Mouse (Mus musculus) embryo, embryonic 10 days (tissue): ENCODE results near the gene Myo3b.

ENCODE experiments used
- DNase-seq: peaks from one replicate; pipeline ENCODE4 v3.0.0-alpha.2; 2015; ENCODE audit warnings: low spot score

Gene Myo3b

DNA sequence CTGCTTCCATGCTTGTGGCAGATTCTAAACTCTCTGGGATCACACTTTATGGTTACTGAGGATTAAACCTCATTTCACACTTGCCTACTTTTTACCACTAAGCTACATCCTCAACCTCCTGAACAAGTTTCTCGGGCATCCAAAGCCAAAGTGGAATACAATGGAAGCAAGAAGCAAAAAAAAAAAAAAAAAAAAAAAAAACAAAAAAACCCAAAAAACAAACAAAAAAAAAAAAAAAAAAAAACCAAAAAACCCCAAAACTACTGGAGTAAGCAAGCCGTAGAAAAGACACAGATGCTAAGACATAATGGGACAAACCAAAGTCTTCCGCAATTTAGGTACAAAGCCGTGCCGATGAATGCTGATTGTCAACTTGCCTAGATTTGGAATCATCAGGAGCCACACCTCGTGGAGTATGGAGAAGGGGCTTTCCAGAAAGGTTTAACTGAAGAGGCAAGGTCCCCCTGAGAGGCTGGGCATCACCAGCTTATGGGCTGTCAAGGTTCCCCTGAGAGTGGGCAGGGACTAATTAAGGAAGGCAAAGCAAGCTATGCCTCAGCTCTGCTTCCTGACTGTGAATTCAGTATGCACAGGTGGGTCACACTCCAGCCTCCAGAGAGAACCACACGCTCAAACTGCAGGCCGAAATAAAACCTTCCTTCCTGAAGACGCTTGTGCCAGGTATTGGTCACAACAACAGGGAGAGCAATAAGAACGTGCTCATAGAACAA lies 313.7 kb downstream of the Myo3b start:
- DNase-seq = no peak

DNA sequence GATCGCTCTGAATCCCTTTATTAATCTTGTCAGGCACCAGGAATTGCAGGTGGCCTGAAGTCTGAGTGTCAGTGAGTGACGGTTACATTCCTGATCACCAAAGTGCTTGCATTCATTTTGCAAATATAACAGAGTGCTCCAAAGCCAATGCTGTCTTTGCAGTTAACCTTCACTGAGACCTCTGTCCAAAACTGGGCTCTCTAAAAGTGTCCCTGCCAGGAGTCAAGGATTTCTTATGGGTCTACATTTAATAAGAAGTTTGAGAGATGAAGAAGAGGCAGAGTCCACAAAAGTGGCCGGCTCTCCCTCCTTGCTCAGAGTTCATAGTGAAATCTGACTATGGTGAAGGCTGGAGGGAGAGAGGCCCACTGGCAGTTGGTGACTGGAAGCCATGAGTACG lies 315.1 kb downstream of the Myo3b start:
- DNase-seq = no peak

DNA sequence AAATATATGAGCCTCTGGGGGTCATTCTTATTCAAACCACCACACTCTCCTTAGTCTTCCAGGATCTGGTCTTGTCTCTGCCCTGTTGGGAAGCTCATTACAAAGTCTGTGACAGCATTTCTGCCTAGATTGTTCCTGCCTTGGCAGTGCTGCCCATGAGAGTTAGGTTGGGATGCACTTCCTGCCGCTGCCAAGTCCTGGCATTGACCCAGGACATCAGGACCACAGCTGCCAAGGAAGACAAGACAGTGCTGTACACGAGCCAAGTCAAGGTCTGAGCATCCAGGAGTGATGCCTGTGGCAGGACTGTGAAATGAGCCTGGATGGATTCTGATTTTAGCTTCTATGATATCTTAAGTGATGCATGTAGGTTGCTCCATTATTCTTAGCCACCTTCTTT lies 316.1 kb downstream of the Myo3b start:
- DNase-seq = no peak

DNA sequence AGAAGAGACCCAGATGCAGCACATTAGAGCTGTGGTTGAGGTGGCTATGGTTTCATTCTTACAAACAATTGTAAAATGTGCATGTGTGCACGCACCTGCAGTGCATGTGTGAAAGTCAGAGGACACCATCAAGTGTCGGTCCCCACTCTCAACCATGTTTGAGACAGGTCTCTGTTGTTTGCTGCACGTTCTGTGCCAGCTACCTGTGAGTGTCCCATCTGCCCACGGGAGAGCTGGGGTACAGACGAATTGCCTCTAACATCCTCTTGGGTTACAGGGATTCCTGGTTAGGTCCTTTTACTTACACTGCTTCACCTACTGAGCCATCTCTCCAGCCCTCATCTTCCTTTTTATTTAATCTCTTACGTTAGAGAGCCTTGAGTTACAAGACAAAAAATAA lies 330.5 kb downstream of the Myo3b start:
- DNase-seq = no peak

DNA sequence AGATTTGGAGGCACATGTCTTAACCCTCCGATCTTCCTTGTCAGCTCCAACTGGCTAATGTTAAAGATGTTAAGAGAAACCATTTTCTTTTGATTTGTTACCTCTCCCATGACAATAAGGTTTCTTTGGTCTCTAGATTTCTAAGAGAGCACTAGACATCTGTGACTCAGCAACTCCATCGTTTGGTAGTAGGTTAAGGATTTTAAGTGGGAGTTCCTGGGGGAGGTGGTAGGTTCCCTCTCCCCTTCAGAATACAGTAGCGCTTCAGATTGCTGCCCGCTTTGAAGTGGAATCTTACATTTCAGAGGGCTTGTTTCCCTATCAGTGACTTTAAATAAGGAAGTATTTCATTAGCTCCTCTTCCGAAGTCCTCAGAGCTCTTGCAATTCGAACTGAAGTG lies 340.4 kb downstream of the Myo3b start:
- DNase-seq = no peak

DNA sequence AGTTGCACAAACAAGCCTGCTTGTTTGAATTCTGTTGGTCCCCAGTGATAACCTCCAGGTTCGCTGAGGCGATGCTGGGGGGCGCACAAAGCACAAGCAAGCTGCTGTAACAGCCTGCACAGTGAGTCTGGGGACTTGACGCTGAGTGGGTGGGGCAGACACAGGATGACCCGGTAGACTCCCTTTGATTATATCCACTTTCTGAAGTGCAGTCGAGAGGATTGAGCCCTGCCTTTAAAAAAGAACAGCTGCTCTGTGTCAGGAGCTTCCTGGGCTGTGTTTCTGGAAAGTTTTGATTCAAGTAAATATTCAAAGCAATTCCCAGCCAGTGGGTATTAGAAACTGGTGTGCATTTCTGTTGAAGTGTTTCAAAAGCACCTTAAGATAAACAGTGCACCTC lies 341.0 kb downstream of the Myo3b start:
- peak; percentile 28 for DNase-seq

DNA sequence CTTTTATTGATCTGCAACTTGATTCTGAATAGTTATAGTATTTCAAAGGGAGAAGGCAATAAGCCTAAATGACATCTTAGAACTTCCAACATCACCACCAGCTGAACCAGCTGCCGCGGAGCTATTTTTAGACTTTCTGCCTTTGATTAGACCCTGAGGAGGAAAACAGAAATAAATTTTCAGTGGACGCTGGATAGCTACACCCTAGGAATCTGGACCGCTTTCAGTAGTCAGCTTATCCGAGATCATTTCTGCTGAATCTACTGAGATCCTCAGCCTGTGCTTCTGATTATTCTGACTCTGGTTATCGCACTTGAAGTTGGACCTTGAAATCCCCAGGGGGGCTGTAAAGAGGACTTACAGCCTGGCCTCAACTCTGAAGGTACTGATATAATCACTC lies 349.7 kb downstream of the Myo3b start:
- DNase-seq = no peak

DNA sequence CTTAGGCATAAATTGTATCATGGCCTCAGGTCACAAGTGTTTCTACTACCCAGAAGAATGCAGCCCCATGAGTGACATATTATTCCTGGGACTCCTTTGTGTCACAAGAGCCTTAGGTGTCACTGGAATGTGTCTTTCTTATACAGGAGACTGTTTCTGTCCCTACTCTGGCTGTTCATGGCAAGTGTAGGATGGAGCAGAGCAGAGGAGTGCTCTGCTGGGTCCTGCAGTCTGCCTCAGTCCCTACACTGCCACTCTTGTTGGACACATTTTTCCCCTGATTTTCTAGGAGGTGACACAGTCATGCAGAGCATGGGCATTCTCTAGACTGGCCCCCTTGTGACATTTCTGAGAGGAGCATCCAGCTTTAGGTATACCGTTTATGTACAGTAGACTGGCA lies 350.2 kb downstream of the Myo3b start:
- no peak for DNase-seq

DNA sequence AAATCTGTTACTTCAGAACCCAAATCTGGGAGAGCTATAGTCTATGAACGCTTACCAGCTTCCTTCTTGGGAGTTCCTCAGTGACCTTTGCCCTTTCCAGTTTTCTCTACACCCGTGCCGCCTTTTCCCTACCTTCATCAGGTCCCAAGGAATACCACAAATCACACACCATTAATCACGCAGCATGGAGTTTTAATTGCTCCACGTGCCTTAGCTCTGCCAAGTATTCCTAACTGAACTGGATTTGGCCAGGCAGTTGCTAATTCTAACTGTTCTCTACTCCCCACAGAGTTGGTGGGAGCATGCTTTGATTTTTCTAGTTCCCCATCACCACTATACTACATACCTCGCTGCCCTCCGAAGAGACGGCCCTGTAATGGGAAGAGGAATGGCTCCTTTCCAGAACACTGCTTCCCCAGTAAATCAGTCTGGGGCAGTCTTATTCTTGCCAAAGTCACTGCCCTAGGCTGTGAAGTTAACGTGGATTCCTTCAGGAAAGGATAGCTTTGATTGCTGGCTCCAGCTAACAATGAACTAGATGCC lies 358.9 kb downstream of the Myo3b start:
- DNase-seq = no peak

DNA sequence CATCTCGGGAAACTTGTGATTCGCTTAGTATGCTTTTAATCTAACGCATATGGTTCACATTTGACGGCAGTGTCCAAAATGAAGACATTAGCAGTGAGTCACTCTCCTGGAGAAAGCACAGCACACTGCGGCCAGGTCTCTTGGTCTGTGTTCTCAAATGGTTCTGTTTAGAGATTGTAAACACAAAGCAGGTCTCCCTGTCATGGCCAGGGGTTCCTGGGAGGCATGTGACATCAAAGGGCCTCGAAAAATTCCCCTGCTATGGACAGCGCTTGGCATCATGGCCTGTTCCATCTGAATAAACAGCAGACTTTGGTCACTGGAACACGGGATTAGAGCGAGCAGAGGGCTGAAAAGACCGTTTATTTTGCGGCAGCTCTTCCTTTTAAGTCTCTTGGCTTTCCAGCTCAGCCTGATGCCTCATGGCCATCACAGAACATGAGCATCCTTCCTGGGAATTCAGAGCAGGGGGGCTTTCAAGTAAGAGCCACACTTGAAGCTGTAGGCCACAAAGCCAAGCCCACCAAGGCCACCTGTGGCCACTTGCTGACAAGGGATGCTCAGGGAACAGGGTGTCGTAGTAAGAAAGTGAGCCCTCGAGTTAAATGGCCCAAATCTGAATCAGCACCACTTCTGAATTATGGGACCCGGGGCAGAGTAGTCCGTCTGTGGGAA lies 360.7 kb downstream of the Myo3b start:
- no peak for DNase-seq

DNA sequence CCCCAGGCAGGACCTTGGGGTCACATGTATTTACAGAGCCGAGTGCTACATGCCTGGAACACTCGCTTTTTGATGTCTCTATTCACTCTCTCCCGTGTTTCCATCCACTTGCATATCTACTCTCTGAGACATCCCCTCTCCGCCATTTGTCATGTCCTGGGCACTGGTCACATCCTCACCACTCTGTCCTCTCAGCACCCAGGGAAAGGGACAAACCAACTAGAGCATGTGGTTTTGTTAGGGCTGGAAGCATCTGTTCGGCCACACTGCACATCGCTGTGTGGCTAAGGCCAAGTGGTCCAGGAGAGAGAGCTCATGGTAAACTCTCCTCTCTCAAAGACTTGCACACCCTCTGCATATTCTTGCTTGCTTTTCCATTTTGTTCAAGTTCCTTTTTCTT lies 361.4 kb downstream of the Myo3b start:
- DNase-seq = no peak

DNA sequence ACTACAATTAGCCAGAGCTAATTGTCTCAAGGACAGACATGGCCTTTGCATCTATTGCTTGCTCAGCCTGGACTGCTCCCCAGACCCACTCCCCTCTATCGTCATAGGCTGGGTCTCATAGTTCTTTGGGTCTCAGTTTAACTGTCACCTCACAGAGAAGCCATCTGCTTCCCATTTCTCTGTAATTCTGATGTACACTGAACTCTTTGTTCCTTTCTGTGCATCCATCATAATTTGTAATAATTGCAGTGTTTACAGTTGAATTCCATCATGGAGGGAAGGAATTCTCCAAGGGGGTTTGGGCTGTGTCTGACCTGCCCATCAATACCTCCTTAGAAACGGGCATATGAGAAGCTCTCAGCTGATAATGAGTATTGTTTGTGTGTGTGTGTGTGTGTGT lies 365.4 kb downstream of the Myo3b start:
- DNase-seq = no peak

DNA sequence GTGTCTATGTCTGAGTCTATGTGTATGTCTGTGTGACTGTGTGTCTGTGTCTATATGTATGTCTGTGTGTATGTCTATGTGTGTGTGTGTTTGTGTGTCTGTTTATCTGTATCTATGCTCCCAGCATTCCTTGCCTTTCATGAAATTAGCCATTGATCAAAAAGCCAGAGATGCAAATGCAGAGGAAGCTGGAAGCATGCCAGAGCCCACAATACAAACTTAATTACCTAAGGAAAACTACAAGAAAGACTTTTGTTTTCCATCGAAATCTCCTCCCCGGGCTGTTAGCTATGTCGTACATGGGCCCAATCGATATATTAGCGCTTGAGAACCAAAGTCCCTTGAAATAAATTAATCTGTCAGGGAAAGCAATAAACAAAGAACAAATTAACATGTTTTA lies 367.9 kb downstream of the Myo3b start:
- DNase-seq = no peak

DNA sequence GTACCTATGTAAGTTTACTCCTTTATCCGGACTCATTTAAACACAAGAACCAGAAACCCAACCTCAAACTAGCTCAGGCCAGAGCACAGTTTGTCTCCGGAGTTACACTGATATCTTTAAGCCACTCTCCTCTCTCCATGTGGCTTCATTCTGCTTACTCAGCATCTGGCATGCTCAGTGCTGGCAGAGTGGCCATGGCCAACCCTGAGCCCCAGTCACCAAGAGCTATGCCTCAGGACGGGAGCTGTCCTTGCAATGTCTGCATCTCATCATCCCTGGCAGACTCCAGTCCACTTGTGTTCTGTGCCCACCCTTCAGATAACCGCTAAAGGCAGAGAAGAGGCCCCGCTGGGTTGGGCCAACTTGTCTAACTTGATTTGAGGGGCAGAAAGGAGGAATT lies 368.8 kb downstream of the Myo3b start:
- no peak for DNase-seq

DNA sequence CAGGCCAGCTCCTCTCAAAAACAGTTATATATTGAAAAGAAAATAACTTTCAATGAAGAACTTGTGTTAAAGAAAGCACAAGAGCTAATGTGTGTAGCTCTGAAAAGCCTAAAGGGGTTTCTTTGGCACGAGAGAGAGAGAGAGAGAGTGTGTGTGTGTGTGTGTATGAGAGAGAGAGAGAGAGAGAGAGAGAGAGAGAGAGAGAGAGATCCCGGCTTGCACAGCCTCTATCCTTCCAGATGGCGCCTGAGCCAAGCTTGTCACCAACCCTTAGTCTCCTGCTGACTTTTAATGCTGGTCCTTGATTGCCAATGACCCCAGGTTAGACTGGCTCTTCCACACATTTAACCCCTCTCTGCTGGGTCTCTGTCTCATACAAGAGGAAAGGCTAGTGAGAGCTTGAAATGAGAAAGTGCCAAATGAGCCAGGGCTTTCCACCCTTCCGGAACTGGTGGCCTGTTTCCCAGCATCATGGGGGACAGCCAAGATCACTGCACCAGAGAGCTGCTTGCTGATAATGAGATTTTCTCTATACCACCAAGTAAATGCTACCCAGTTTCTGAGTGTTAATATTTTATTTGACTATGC lies 371.5 kb downstream of the Myo3b start:
- no peak for DNase-seq

DNA sequence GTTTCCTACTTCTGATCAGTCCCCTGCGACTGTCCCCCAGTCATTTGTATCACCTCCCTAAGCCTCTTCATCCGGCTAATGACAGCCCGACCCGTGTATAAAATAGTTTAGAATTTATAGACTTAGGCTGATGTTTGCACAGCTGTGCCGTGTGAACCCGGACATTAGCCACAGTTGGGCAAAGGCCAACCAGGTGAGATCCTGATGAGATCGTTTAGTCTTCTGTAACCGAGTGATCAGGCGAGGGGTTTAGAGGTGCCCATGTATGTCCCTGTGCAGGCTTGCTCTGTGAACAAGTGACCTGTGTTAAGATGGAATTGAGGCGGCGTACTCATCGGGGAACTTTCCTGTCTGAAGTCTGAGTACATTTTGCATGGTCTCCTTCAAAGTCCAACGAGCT lies 373.4 kb downstream of the Myo3b start:
- DNase-seq = no peak

DNA sequence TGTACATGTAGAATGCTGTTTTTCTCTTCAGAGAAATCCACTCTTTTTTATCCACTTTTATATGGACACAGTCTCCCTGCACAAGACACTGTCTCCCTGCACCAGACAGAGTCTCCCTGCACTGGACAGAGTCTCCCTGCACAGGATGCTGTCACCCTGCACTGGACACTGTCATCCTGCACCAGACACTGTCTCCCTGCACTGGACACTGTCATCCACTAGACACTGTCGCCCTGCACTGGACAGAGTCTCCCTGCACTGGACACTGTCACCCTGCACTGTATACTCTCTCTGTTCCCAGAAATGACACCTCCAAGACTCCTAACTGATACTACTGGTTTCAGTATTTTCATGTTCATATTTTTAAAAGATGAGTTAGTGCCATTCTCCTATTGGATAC lies 375.5 kb downstream of the Myo3b start:
- DNase-seq = no peak

DNA sequence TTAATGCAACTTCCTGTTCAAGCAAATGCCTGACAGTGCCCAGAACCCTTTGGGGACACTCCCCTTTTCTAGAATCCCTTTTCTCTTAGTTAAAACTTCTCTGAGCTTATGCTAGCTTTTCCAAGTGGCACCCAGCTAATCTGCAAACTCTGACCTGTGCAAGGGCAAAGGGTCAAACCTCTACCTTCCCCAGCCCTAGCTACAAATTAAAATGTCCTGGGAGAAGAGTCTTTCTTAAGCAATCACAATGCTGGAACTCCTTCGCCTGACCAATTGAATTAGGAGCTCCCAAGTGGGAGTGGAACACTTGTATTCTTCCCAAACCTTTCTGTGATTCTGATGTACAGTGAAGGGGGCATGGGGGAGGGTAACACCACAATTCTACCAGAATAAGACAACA lies 376.6 kb downstream of the Myo3b start:
- no peak for DNase-seq

DNA sequence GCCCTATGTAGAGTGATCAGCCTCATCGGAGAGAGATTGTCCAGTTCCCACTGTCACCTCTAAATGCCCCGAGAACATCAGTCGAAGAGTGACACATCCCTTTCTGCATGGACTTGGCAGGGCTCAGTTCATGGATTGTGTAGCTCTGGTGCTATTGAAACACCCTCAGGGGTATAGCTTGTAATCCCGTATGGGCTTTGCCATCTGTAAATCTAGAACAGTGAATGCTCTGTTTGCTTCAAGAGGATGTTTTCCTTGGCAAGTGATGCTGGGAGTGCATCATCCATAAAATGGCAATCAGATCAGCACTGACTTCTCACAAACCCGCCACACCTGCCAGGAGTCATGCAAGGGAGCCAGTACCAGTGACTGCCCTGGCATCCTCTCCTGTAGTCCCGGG lies 380.4 kb downstream of the Myo3b start:
- no peak for DNase-seq

DNA sequence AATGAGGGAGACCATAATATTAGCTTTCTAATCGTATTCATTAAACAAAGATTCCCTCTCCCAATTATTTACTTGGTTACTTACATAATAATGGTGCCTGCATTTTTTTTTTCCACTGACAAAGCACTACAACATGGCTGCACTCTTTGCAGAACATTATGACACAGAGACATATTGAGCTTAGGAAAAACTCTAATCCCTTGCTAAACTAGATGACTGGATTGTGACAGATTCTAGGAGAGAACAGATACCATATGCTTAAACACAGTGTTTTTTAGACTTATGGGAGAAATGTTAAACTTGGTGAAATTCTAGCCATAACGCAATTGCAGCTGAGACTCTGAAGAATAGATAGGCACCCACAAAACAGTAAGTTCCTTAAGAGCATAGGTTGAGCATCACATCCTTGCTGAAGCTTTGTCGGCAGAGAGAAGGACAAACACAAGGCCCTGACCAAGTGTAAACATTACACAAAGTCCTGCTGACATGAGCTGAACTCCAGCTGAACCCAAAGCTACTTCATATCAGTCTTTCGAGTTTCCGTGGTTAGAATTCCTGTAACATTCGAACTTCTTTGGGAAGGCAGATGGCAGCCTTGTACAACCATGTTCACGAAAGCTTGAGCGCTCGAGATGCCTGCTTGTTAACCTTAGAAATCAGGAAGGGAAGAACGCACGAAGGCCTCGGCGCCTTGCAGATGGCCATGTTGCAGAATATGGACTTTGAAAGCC lies 382.4 kb downstream of the Myo3b start:
- DNase-seq = no peak

DNA sequence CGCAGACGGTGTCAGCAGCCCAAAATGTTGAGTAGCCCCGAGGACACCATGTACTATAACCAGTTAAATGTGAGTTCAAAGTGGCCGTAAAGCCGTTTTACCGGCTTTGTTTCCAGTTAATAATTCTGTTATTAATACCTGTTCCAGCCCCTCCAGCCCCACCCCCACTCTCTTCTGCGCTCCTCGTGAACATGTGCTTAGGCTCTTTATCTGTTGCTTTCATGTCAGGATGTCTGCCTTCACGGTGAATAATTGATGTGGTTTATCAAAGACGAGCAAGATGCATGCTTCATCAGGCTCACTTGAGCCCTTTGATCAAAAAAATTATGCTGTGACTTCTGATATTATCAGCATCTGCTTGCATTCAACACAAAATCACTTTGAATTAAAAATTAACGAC lies 386.7 kb downstream of the Myo3b start:
- DNase-seq = no peak

DNA sequence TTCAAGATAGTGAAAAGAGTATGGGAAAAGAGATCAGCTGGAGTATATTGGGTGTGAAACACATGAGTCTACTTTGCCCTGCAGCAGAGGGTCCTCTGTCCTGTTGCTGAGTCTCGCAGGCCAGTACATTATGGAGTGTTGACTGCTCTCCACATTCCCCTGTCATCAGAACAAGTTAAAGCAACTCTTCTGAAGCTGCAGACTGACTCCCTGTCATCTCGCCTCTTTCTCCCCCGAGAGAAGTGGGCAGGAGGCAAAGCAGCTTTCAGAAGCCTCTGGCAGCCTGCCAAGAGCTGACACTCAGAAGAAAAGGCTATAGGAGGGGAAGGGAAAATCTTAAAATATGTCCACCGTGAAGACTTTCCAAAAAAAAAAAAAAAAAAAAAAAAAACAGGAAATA lies 404.1 kb downstream of the Myo3b start:
- peak; percentile 59 for DNase-seq

DNA sequence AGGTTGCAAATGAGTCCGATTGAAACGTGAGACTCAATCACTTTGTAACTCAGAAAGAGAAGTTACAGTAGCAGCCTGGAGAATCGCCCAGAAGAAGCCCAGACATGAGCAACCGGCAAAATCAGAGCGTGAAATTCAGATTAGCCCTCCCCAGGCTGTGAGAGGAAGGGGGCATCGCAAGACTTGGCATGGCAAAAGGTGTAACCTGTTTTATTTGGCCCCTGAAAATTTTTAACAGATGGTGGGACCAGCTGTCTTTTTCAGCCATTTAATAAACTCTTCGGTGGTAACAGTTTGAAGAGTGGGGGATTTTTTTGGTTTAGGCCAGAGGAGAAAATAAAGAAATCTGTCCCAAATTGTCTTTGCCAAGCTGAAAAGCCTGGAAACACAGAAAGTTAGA lies 405.2 kb downstream of the Myo3b start:
- peak; percentile 24 for DNase-seq
